Mouse (Mus musculus) stomach, embryonic 14.5 days (tissue): Measurements from ENCODE around the gene Phactr2. TPM values are rescaled to one million over a fixed set of nuclear protein-coding genes. Genes with fewer than 3 reads are reported as not detected.

Experiments
- ATAC-seq: fragments of 200-750 bp; cut with Nextera tagmentation; 2 replicates; pipeline ENCODE4 v1.8.0; 2017; ENCODE audit warnings: low read depth, moderate TSS enrichment; ENCODE audit not compliant: insufficient number of reproducible peaks, insufficient read depth, low FRiP score
- H3K27ac ChIP-seq: fragments of 300-500 bp; sonication (generic); 2 replicates; pipeline ENCODE4 v1.5.1; 2014; ENCODE audit warnings: mild to moderate bottlenecking, low read length, moderate library complexity, mixed read lengths
- H3K27me3 ChIP-seq: fragments of 300-500 bp; sonication (generic); 2 replicates; pipeline ENCODE4 v1.6.1; 2014; ENCODE audit warnings: low read length, control low read depth, mixed read lengths; ENCODE audit not compliant: control insufficient read depth, insufficient read depth
- H3K36me3 ChIP-seq: fragments of 300-500 bp; sonication (generic); 2 replicates; pipeline ENCODE4 v1.6.1; 2014; ENCODE audit warnings: mild to moderate bottlenecking, control low read depth, low read length, moderate library complexity, mixed read lengths; ENCODE audit not compliant: control insufficient read depth, insufficient read depth
- H3K4me1 ChIP-seq: fragments of 300-500 bp; sonication (generic); 2 replicates; pipeline ENCODE4 v1.6.1; 2014; ENCODE audit warnings: low read length, control low read depth, mixed read lengths; ENCODE audit not compliant: control insufficient read depth, insufficient read depth
- H3K4me2 ChIP-seq: fragments of 300-500 bp; sonication (generic); replicated peaks from 2 replicates; pipeline ENCODE4 v1.6.1; 2014; ENCODE audit warnings: low read depth, low read length, control low read depth
- H3K4me3 ChIP-seq: fragments of 300-500 bp; sonication (generic); 2 replicates; pipeline ENCODE4 v1.5.1; 2014; ENCODE audit warnings: low read depth, low read length, control low read depth
- H3K9ac ChIP-seq: fragments of 300-500 bp; sonication (generic); replicated peaks from 2 replicates; pipeline ENCODE4 v1.6.1; 2014; ENCODE audit warnings: low read depth, mild to moderate bottlenecking, control low read depth, low read length, moderate library complexity, mixed read lengths
- H3K9me3 ChIP-seq: fragments of 300-500 bp; sonication (generic); 2 replicates; pipeline ENCODE4 v1.6.1; 2016; ENCODE audit warnings: low read depth, low read length, control low read depth; ENCODE audit not compliant: control insufficient read depth
- WGBS: fragments of 180-500 bp; shearing (Covaris S2); extraction: QIAGEN DNeasy Blood & Tissue Kit; methylation state at CpG from one replicate; pipeline ENCODE4 v1.1.7; 2014; 5-methylcytosine and 5-hydroxymethylcytosine counted together
- polyA plus RNA-seq: library from polyadenylated mRNA; unstranded; fragments of >200 nt; fragmentation: Nextera tagmentation; extraction: Ambion mirVana; gene quantifications from 2 replicates; pipeline ENCODE4 v1.2.1, GENCODE M21; 2014

Gene Phactr2
- polyA plus RNA-seq, 1 experiment from 2014 or later: 48.8 TPM

DNA sequence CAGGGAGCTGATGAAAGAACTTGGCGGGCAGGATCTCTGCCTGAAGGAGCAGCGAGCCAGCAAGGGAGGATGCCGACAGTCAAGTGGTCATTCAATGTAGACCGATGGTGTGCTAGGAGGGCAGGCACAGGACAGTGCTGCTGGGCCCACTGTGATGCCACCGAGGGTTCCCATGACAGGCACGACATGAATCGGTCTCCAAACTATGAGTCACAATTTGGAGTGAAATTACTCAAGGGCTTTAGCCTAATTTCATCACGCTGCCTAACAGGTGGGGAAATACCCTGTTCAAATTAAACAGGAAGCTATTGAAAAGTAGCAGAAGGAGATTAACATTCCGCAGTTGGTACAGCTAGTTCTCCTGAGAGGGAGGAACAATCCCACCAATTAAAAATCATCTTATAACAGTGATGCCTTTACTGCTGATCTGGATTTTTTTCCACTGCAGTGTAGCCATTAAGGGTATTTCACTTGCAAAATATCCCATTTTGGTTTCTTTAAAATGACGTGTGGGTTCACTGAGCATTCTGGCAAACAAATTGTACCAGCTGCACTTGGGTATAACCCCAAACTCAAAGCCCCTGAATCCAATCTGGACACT lies 169.5 kb downstream of the Phactr2 start:
- Histone ChIP-seq H3K27me3 (no peaks in the 10 kb centered on the region), H3K4me2 (no peak overlapping the region), H3K4me1 (no peaks in the 10 kb centered on the region; the same call in 1 of the 2 replicates), H3K27ac (no peak overlapping the region), H3K9ac (no peak overlapping the region), H3K36me3 (no peaks in the 10 kb centered on the region), H3K4me3 (no peak overlapping the region), H3K9me3 (no peaks in the 10 kb centered on the region)
- 81% methylated on average over 10 of the region's 10 CpGs for WGBS
- ATAC-seq: no peak

DNA sequence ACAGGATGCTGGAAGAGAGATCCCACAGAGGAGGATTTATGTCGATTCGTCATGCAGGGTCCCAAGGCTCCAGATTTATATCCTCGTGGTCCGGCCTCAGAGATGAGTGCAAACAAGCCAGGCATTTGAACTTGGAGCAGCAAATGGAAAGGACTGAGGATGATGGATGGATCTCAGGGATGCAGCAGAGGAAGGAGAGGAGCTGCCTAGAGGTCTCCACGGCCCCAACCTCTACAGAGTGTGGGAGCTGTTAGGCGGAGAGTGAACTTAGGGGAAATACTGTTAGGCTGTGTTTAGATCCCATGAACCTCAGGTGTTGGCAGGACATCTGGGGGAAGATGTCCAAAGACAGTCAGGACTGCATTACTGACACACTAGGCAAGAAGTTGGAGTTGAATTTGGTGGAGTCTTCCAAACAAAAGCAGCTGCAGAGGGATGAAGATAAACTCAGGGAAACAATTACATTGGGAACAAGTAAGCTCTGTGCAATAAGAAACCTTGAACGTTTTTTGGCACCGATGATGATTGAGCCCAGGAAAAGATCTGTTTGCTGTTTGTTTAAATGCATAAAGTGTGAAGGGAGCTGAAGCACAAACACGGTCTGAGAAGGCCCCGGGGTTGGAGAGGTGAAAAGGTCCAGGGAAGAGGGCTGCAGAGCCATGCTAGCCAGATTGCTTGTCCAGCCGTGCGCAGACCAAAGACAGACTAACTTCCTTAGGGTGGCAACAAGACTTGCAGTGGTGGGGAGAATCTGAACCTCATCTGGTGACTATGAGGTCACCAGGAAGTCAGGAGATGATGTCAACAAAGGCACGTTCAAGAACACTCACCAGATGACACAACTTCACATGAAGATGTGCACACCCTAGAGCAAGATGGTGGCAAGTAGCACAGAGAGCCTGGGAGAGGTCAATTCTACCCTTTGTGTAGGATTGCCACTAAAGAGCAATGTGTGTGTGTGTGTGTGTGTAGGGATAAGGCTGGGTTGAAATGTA lies 170.6 kb downstream of the Phactr2 start:
- no peak overlapping the region for H3K9ac ChIP-seq
- WGBS: 50% methylated on average over 13 of the region's 13 CpGs
- ATAC-seq: peak; percentile 49; the same call in 1 of the 2 replicates
- H3K4me1 ChIP-seq: no peaks in the 10 kb centered on the region; the same call in 1 of the 2 replicates
- no peaks in the 10 kb centered on the region for H3K9me3 ChIP-seq
- no peaks in the 10 kb centered on the region for H3K36me3 ChIP-seq
- H3K27ac ChIP-seq: peak overlapping the region; percentile 39; the same call in 1 of the 2 replicates
- no peak overlapping the region for H3K4me2 ChIP-seq
- no peak overlapping the region for H3K4me3 ChIP-seq
- no peaks in the 10 kb centered on the region for H3K27me3 ChIP-seq

DNA sequence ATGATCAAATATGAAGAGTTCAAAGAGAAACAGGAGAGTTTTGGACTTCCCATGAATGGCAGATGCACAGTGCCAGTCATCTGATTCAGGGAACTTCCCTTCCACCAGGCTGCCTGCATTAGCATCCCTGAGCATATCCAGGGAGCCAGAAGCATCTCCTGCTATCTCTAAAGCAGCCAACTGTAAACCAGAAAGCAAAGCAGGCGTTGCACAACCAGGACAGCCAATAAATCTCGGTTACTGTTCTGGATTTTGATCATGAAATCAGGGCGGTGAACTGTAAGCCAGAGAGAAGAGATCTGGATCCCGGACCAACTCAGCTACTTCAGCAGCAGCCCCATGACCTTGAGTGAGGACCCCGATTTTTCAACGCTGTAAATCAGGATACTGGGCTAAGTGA lies 173.6 kb downstream of the Phactr2 start:
- ATAC-seq: no peak
- no peak overlapping the region for H3K4me3 ChIP-seq
- peaks cover 3% of the 10 kb centered on the region for H3K4me1 ChIP-seq
- H3K9ac ChIP-seq: no peak overlapping the region
- no peaks in the 10 kb centered on the region for H3K27me3 ChIP-seq
- H3K27ac ChIP-seq: no peak overlapping the region
- 80% methylated on average over 6 of the region's 6 CpGs for WGBS
- no peaks in the 10 kb centered on the region for H3K36me3 ChIP-seq
- no peaks in the 10 kb centered on the region for H3K9me3 ChIP-seq
- H3K4me2 ChIP-seq: no peak overlapping the region

DNA sequence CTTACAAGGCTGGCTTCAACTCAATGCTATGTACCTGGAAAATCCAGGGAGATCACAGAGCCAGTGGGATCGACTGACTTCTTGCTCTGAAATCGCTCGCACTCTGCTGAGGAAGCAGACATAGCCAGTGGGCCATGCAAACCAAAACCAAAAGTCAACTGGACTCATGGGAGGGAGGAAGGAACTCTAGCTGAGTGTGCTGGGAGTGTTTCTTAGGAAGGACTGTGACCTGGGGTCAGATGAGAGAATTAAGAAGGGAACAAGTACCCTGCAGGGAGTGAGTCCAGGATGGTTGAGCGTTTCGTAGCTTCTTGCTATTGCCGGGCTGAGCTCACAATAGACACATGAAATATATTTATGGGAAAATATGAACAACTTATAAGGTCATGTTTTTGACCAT lies 174.0 kb downstream of the Phactr2 start:
- Histone ChIP-seq H3K4me3 (no peak overlapping the region), H3K9me3 (no peaks in the 10 kb centered on the region), H3K4me2 (no peak overlapping the region), H3K36me3 (no peaks in the 10 kb centered on the region), H3K9ac (no peak overlapping the region), H3K27me3 (no peaks in the 10 kb centered on the region), H3K4me1 (peaks cover 7% of the 10 kb centered on the region), H3K27ac (no peak overlapping the region)
- 84% methylated on average over 6 of the region's 6 CpGs for WGBS
- no peak for ATAC-seq

DNA sequence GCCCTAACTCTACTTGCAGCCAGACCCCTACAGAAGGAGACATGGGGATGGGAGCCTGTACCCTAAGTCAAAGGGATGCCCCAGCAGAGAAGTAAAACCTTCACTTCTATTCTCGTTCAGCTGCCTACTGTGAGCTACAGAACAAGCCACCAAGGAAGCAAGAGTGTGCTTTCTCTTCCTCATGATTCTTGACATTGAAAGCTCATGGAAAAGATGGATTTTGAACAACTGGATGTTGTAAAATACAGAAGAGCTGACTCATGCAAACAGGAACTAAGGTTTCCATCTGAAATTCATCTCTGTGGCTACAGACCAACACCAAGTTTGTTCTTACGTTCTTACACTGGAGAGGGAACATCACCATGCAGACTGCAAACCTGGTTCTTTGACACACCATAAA lies 179.3 kb downstream of the Phactr2 start:
- H3K4me3 ChIP-seq: no peak overlapping the region
- no peaks in the 10 kb centered on the region for H3K9me3 ChIP-seq
- H3K9ac ChIP-seq: no peak overlapping the region
- H3K4me1 ChIP-seq: peaks cover 7% of the 10 kb centered on the region
- no peak overlapping the region for H3K27ac ChIP-seq
- no peak overlapping the region for H3K4me2 ChIP-seq
- WGBS: 82% methylated on average over 2 of the region's 2 CpGs
- ATAC-seq: no peak
- no peaks in the 10 kb centered on the region for H3K27me3 ChIP-seq
- no peaks in the 10 kb centered on the region for H3K36me3 ChIP-seq

DNA sequence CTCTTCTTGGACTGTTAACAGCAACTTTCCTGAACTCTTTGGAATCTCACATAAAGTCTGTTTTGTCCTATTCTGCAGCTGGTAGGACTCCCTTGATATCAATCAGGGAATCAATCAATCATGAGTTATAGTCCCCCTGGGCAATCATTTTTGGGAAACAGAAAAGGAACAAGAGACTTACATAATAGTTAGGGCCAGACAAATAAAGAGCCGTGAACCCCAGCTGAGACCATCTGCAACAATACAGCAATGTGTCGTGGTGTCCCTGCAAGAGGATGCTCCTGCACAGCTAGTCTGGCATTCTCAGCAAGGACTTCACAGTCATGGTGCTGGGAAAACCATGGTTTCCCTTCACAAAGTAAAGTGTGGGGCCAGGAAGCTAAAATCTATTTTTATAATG lies 182.2 kb downstream of the Phactr2 start:
- H3K4me1 ChIP-seq: peaks cover 7% of the 10 kb centered on the region; the same call in 1 of the 2 replicates
- no peak overlapping the region for H3K4me3 ChIP-seq
- H3K4me2 ChIP-seq: no peak overlapping the region
- H3K27ac ChIP-seq: no peak overlapping the region
- H3K9me3 ChIP-seq: no peaks in the 10 kb centered on the region
- 0 out of 2 replicates have a peak, but pooled peaks cover 3% of the 10 kb centered on the region for H3K36me3 ChIP-seq
- H3K9ac ChIP-seq: no peak overlapping the region
- no peaks in the 10 kb centered on the region for H3K27me3 ChIP-seq
- WGBS: 88% methylated on average over 2 of the region's 2 CpGs
- ATAC-seq: no peak

DNA sequence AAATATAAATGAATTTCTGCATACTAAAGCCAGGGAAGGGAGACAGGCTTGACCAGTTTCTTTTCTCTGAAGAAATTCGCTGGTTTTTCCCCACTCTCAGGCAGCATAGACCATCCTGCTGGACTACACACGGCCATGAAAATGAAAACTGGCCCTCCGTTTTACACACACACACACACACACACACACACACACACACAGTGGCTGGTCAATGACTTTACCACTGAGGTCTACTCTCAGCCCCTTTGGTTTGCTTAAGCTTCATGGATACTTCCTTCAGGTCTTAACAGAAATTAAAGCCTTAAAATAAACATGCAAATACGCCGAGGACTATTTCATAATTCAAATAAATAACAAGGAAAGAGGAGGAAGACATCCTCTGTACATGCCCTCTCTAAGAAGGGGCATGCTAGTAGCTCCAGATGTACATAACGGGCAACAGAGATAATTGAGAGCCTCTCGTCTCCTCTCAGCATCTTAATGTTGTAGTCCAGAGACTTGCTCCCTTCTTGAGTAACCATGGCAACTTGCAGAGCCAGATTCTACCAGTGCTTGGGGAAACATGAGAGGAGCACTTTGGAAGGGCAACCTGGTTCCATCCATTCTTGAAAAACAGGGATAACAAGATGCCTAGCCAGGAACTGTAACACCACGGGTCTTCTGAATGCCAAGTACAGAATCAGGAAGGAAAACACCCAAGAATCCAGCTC lies 184.8 kb downstream of the Phactr2 start:
- Histone ChIP-seq H3K36me3 (0 out of 2 replicates have a peak, but pooled peaks cover 3% of the 10 kb centered on the region), H3K27ac (no peak overlapping the region), H3K4me1 (no peaks in the 10 kb centered on the region), H3K9me3 (no peaks in the 10 kb centered on the region), H3K9ac (no peak overlapping the region), H3K27me3 (no peaks in the 10 kb centered on the region), H3K4me3 (no peak overlapping the region), H3K4me2 (no peak overlapping the region)
- 78% methylated on average over 8 of the region's 8 CpGs for WGBS
- no peak for ATAC-seq

DNA sequence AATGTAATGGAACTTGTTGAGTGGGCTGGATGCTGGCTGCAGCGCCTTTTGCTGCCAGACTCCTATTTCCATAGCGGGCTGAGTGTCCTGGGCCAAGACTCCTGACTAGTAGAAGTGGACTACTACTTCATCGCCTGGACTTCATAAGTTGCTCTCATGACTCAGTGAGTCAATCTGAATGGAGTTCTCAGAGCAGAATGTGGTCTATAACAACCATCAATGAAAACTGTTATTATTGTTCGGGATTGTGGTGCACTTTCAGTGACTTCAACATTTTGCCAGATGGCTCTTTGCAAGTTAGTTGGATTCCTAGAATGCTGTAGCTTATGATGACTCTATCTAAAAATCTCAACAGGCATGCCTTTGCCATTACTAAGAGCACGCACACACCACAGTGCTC lies 185.9 kb downstream of the Phactr2 start:
- WGBS: 93% methylated on average over 5 of the region's 5 CpGs
- no peak for ATAC-seq
- H3K4me3 ChIP-seq: no peak overlapping the region
- H3K4me1 ChIP-seq: no peaks in the 10 kb centered on the region
- no peak overlapping the region for H3K9ac ChIP-seq
- no peak overlapping the region for H3K4me2 ChIP-seq
- 0 out of 2 replicates have a peak, but pooled peaks cover 3% of the 10 kb centered on the region for H3K36me3 ChIP-seq
- H3K27me3 ChIP-seq: no peaks in the 10 kb centered on the region
- H3K27ac ChIP-seq: no peak overlapping the region
- H3K9me3 ChIP-seq: no peaks in the 10 kb centered on the region
